Mouse (Mus musculus) CD4-positive, CD25-positive, alpha-beta regulatory T cell, adult 2 months (primary cell): ENCODE results near the gene Nfkbid.

Source experiments
- DNase-seq: peaks from one replicate; pipeline ENCODE4 v3.0.0-alpha.2; 2012; ENCODE audit warnings: low read depth, low spot score

Gene Nfkbid

GRCm38 (mm10) chr7:30421175-30421889, at the start of gene Nfkbid:
Gene Nfkbid, plus strand, starts transcription at chr7:30421732.
- DNase-seq, result peak; percentile 94

- peak; percentile 96 for DNase-seq
Observed at GRCm38 (mm10) chr7:30373501-30373962, 48.0 kb upstream of the Nfkbid start.

GRCm38 (mm10) chr7:30380061-30380460, 41.5 kb upstream of the Nfkbid start:
- DNase-seq, result no peak

GRCm38 (mm10) chr7:30384106-30384505, 37.4 kb upstream of the Nfkbid start:
- DNase-seq, result no peak

GRCm38 (mm10) chr7:30392746-30393520, 28.6 kb upstream of the Nfkbid start:
- peak; percentile 48 for DNase-seq

GRCm38 (mm10) chr7:30393631-30394030, 27.9 kb upstream of the Nfkbid start:
- DNase-seq, result peak; percentile 55

GRCm38 (mm10) chr7:30394379-30394778, 27.2 kb upstream of the Nfkbid start:
- peak; percentile 91 for DNase-seq

GRCm38 (mm10) chr7:30394871-30395270, 26.7 kb upstream of the Nfkbid start:
- DNase-seq, result peak; percentile 76

GRCm38 (mm10) chr7:30399671-30400070, 21.9 kb upstream of the Nfkbid start:
- DNase-seq, result no peak

GRCm38 (mm10) chr7:30402343-30402742, 19.2 kb upstream of the Nfkbid start:
- DNase-seq, result peak; percentile 57

GRCm38 (mm10) chr7:30408639-30409038, 12.9 kb upstream of the Nfkbid start:
- no peak for DNase-seq

- DNase-seq, result peak; percentile 45
Observed at GRCm38 (mm10) chr7:30409789-30410188, 11.7 kb upstream of the Nfkbid start.

GRCm38 (mm10) chr7:30411023-30411422, 10.5 kb upstream of the Nfkbid start:
- no peak for DNase-seq

GRCm38 (mm10) chr7:30412735-30413147, 8.8 kb upstream of the Nfkbid start:
- no peak for DNase-seq

GRCm38 (mm10) chr7:30413596-30413995, 7.9 kb upstream of the Nfkbid start, which contains the start of gene Tyrobp:
Gene Tyrobp, plus strand, starts transcription at chr7:30413760.
- no peak for DNase-seq

- DNase-seq, result peak; percentile 68
Observed at GRCm38 (mm10) chr7:30417856-30418255, 3.7 kb upstream of the Nfkbid start.

- DNase-seq, result peak; percentile 77
Observed at GRCm38 (mm10) chr7:30419561-30420499, 1.7 kb upstream of the Nfkbid start, which contains the start of gene Hcst. Gene Hcst, minus strand, starts transcription at chr7:30419854.

- no peak for DNase-seq
Observed at GRCm38 (mm10) chr7:30420673-30421072, 859 bp upstream of the Nfkbid start.

GRCm38 (mm10) chr7:30421890-30422435, 431 bp downstream of the Nfkbid start:
- DNase-seq, result peak; percentile 99

GRCm38 (mm10) chr7:30422560-30422959, 1.0 kb downstream of the Nfkbid start:
- DNase-seq, result peak; percentile 75

GRCm38 (mm10) chr7:30423071-30423641, 1.6 kb downstream of the Nfkbid start:
- peak; percentile 83 for DNase-seq
